Mouse (Mus musculus) thymus, adult 2 months (tissue): ENCODE data around the gene Ubtd1. TPM values are rescaled to one million over a fixed set of nuclear protein-coding genes. Genes with fewer than 3 reads are reported as not detected.

Experiments used
- DNase-seq: peaks from one replicate; pipeline ENCODE4 v3.0.0; 2021
- H3K27ac ChIP-seq: fragments of 200-500 bp; 2 replicates; pipeline ENCODE4 v1.5.1; 2012; ENCODE audit warnings: low read length, control low read depth; ENCODE audit not compliant: control insufficient read depth, insufficient read depth
- H3K27me3 ChIP-seq: fragments of 200-500 bp; 2 replicates; pipeline ENCODE4 v1.6.1; 2012; ENCODE audit warnings: mild to moderate bottlenecking, low read length, moderate library complexity, mixed read lengths; ENCODE audit not compliant: control insufficient read depth, insufficient read depth
- H3K36me3 ChIP-seq: fragments of 200-500 bp; 2 replicates; pipeline ENCODE4 v1.6.1; 2012; ENCODE audit warnings: mild to moderate bottlenecking, low read length, moderate library complexity; ENCODE audit not compliant: control insufficient read depth, insufficient read depth
- H3K4me1 ChIP-seq: fragments of 200-500 bp; replicated peaks from 2 replicates; pipeline ENCODE4 v1.6.1; 2012; ENCODE audit warnings: low read length; ENCODE audit not compliant: control insufficient read depth, insufficient read depth
- H3K4me3 ChIP-seq: fragments of 200-500 bp; 2 replicates; pipeline ENCODE4 v1.5.1; 2012; ENCODE audit warnings: mild to moderate bottlenecking, low read length, control low read depth, moderate library complexity; ENCODE audit not compliant: control insufficient read depth, insufficient read depth
- CTCF ChIP-seq: fragments of 200-500 bp; IDR thresholded peaks from 2 replicates; pipeline ENCODE4 v1.5.1; 2012; ENCODE audit warnings: mild to moderate bottlenecking, control low read depth, low read length, moderate library complexity, borderline replicate concordance; ENCODE audit not compliant: control insufficient read depth, poor library complexity, insufficient read depth; ENCODE audit errors: extremely low read depth
- POLR2A ChIP-seq: fragments of 200-500 bp; IDR thresholded peaks from 2 replicates; pipeline ENCODE4 v1.6.1; 2012; ENCODE audit warnings: mild to moderate bottlenecking, low read length, control low read depth, moderate library complexity; ENCODE audit not compliant: control insufficient read depth, poor library complexity, insufficient read depth; ENCODE audit errors: extremely low read depth
- WGBS: fragments of 180-500 bp; shearing (Covaris S2); methylation state at CpG from one replicate; pipeline ENCODE4 v1.1.7; 2018; 5-methylcytosine and 5-hydroxymethylcytosine counted together
- polyA plus RNA-seq: library from polyadenylated mRNA; depleted of rRNA; stranded (reverse); fragments of >200 nt; gene quantifications from 2 replicates; pipeline ENCODE4 v1.2.3, GENCODE M21; 2012

Gene Ubtd1
- polyA plus RNA-seq, 1 experiment, result 36.9 TPM

GRCm38 (mm10) chr19:41991926-41992477 lies 10.4 kb downstream of the Ubtd1 start:
- DNase-seq, result no peak
- Histone ChIP-seq H3K4me3 (no peak overlapping the region), H3K36me3 (no peaks in the 10 kb centered on the region), H3K4me1 (no peaks in the 10 kb centered on the region), H3K27ac (no peak overlapping the region), H3K27me3 (no peaks in the 10 kb centered on the region)
- TF ChIP-seq POLR2A, result no peak
- no peak for TF ChIP-seq CTCF
- WGBS, result 84% methylated on average over 6 of the region's 6 CpGs

GRCm38 (mm10) chr19:41992971-41993370 lies 11.4 kb downstream of the Ubtd1 start:
- H3K27ac ChIP-seq, result no peak overlapping the region

GRCm38 (mm10) chr19:41993484-41993883 lies 11.9 kb downstream of the Ubtd1 start:
- Histone ChIP-seq H3K27ac (no peak overlapping the region), H3K4me1 (no peaks in the 10 kb centered on the region), H3K4me3 (no peak overlapping the region), H3K27me3 (no peaks in the 10 kb centered on the region), H3K36me3 (no peaks in the 10 kb centered on the region)
- WGBS, result 92% methylated on average over 6 of the region's 6 CpGs
- no peak for DNase-seq
- no peak for TF ChIP-seq CTCF
- TF ChIP-seq POLR2A, result no peak

More at GRCm38 (mm10) chr19:41992971-41993370, 11.4 kb downstream of the Ubtd1 start:
- Histone ChIP-seq H3K4me1 (no peaks in the 10 kb centered on the region), H3K36me3 (no peaks in the 10 kb centered on the region), H3K27me3 (no peaks in the 10 kb centered on the region), H3K4me3 (no peak overlapping the region)
- TF ChIP-seq CTCF (no peak), POLR2A (no peak)
- WGBS, result 92% methylated on average over 2 of the region's 2 CpGs
- no peak for DNase-seq

GRCm38 (mm10) chr19:41994023-41994422 lies 12.5 kb downstream of the Ubtd1 start:
- no peaks in the 10 kb centered on the region for H3K36me3 ChIP-seq
- DNase-seq, result no peak
- no peaks in the 10 kb centered on the region for H3K27me3 ChIP-seq
- no peaks in the 10 kb centered on the region for H3K4me1 ChIP-seq
- WGBS, result over 99% methylated on average over 7 of the region's 7 CpGs
- no peak for TF ChIP-seq CTCF
- no peak for TF ChIP-seq POLR2A
- H3K4me3 ChIP-seq, result no peak overlapping the region
- H3K27ac ChIP-seq, result no peak overlapping the region

GRCm38 (mm10) chr19:41995483-41995882 lies 13.9 kb downstream of the Ubtd1 start:
- WGBS, result 89% methylated on average over 1 of the region's 1 CpGs
- TF ChIP-seq CTCF, result no peak
- no peak for TF ChIP-seq POLR2A
- Histone ChIP-seq H3K4me3 (no peak overlapping the region), H3K4me1 (0 out of 2 replicates have a peak, but pooled peaks cover 2% of the 10 kb centered on the region), H3K36me3 (no peaks in the 10 kb centered on the region), H3K27me3 (no peaks in the 10 kb centered on the region), H3K27ac (no peak overlapping the region)
- no peak for DNase-seq

GRCm38 (mm10) chr19:41997090-41997489 lies 15.5 kb downstream of the Ubtd1 start:
- no peak for DNase-seq
- no peak for TF ChIP-seq POLR2A
- TF ChIP-seq CTCF, result no peak
- no peaks in the 10 kb centered on the region for H3K27me3 ChIP-seq
- H3K27ac ChIP-seq, result no peak overlapping the region
- H3K36me3 ChIP-seq, result no peaks in the 10 kb centered on the region
- WGBS, result 97% methylated on average over 10 of the region's 10 CpGs
- no peak overlapping the region for H3K4me3 ChIP-seq
- H3K4me1 ChIP-seq, result 0 out of 2 replicates have a peak, but pooled peaks cover 2% of the 10 kb centered on the region
